Mouse (Mus musculus) erythroid progenitor cell, adult 5-6 weeks (primary cell): ENCODE data around the gene Jagn1. TPM values are rescaled to one million over a fixed set of nuclear protein-coding genes. Genes with fewer than 3 reads are reported as not detected.

Experiments
- total RNA-seq, 2 experiments: library from RNA; stranded (forward) in 1 of 2; stranded (reverse) in 1 of 2; fragments of 150-400 nt in 1 of 2; fragments of 186-747, 209-891 nt in 1 of 2; gene quantifications; 2 replicates each; pipeline versions ENCODE4 v1.2.3 to v1.2.4; 2015 to 2017; ENCODE audit warnings: low replicate concordance in 2 of 2

The Jagn1 gene
- total RNA-seq, 2 experiments from 2014 or later = 6.9 to 13.0 TPM

Other genes with a start within 250 kb of the Jagn1 start
- not detected in 2 replicates for gene Lhfpl4, start 247.2 kb upstream of the Jagn1 start, total RNA-seq (2015; ENCODE audit: low replicate concordance)
- 0.26 TPM in 1 of 2 replicates, not detected in the other for gene Lhfpl4, start 247.2 kb upstream of the Jagn1 start, total RNA-seq (2017; ENCODE audit: low replicate concordance)
- 25.6 and 28.9 TPM in 2 replicates for gene Mtmr14, start 204.7 kb upstream of the Jagn1 start, total RNA-seq (2015; ENCODE audit: low replicate concordance)
- 28.8 and 42.9 TPM in 2 replicates for gene Mtmr14, start 204.7 kb upstream of the Jagn1 start, total RNA-seq (2017; ENCODE audit: low replicate concordance)
- gene Cpne9, start 160.3 kb upstream of the Jagn1 start, total RNA-seq (2015; ENCODE audit: low replicate concordance) = 0.36 TPM in 1 of 2 replicates, not detected in the other
- gene Cpne9, start 160.3 kb upstream of the Jagn1 start, total RNA-seq (2017; ENCODE audit: low replicate concordance) = 0.64 TPM in 1 of 2 replicates, not detected in the other
- gene Brpf1, start 135.4 kb upstream of the Jagn1 start, total RNA-seq (2015; ENCODE audit: low replicate concordance) = 33.5 and 43.6 TPM in 2 replicates
- 30.7 and 41.5 TPM in 2 replicates for gene Brpf1, start 135.4 kb upstream of the Jagn1 start, total RNA-seq (2017; ENCODE audit: low replicate concordance)
- gene Ogg1, start 115.6 kb upstream of the Jagn1 start, total RNA-seq (2015; ENCODE audit: low replicate concordance) = 3.2 and 9.2 TPM in 2 replicates
- not detected in 2 replicates for gene Ogg1, start 115.6 kb upstream of the Jagn1 start, total RNA-seq (2017; ENCODE audit: low replicate concordance)
- gene Camk1, start 98.6 kb upstream of the Jagn1 start, total RNA-seq (2015; ENCODE audit: low replicate concordance) = 8.8 and 13.3 TPM in 2 replicates
- gene Camk1, start 98.6 kb upstream of the Jagn1 start, total RNA-seq (2017; ENCODE audit: low replicate concordance) = 3.1 and 8.5 TPM in 2 replicates
- 1.7 and 6.8 TPM in 2 replicates for gene Tada3, start 64.7 kb upstream of the Jagn1 start, total RNA-seq (2015; ENCODE audit: low replicate concordance)
- 9.9 and 10.9 TPM in 2 replicates for gene Tada3, start 64.7 kb upstream of the Jagn1 start, total RNA-seq (2017; ENCODE audit: low replicate concordance)
- 45.3 and 71.7 TPM in 2 replicates for gene Arpc4, start 64.5 kb upstream of the Jagn1 start, total RNA-seq (2015; ENCODE audit: low replicate concordance)
- gene Arpc4, start 64.5 kb upstream of the Jagn1 start, total RNA-seq (2017; ENCODE audit: low replicate concordance) = 33.7 and 71.5 TPM in 2 replicates
- gene Ttll3, start 53.3 kb upstream of the Jagn1 start, total RNA-seq (2015; ENCODE audit: low replicate concordance) = 0.72 TPM in 1 of 2 replicates, not detected in the other
- gene Ttll3, start 53.3 kb upstream of the Jagn1 start, total RNA-seq (2017; ENCODE audit: low replicate concordance) = 1.7 and 4.0 TPM in 2 replicates
- gene Rpusd3, start 23.2 kb upstream of the Jagn1 start, total RNA-seq (2015; ENCODE audit: low replicate concordance) = not detected in 2 replicates
- 1.4 and 2.1 TPM in 2 replicates for gene Rpusd3, start 23.2 kb upstream of the Jagn1 start, total RNA-seq (2017; ENCODE audit: low replicate concordance)
- not detected in 2 replicates for gene Cidec, start 6.8 kb upstream of the Jagn1 start, total RNA-seq (2015; ENCODE audit: low replicate concordance)
- gene Cidec, start 6.8 kb upstream of the Jagn1 start, total RNA-seq (2017; ENCODE audit: low replicate concordance) = not detected in 2 replicates
- not detected in 2 replicates for gene Il17re, start 15.9 kb downstream of the Jagn1 start, total RNA-seq (2015; ENCODE audit: low replicate concordance)
- gene Il17re, start 15.9 kb downstream of the Jagn1 start, total RNA-seq (2017; ENCODE audit: low replicate concordance) = not detected in 2 replicates
- gene Il17rc, start 28.9 kb downstream of the Jagn1 start, total RNA-seq (2015; ENCODE audit: low replicate concordance) = not detected in 2 replicates
- gene Il17rc, start 28.9 kb downstream of the Jagn1 start, total RNA-seq (2017; ENCODE audit: low replicate concordance) = not detected in 2 replicates
- not detected in 2 replicates for gene Creld1, start 40.7 kb downstream of the Jagn1 start, total RNA-seq (2015; ENCODE audit: low replicate concordance)
- gene Creld1, start 40.7 kb downstream of the Jagn1 start, total RNA-seq (2017; ENCODE audit: low replicate concordance) = not detected in 2 replicates
- gene Prrt3, start 59.4 kb downstream of the Jagn1 start, total RNA-seq (2015; ENCODE audit: low replicate concordance) = not detected in 2 replicates
- not detected in 2 replicates for gene Prrt3, start 59.4 kb downstream of the Jagn1 start, total RNA-seq (2017; ENCODE audit: low replicate concordance)
- gene Emc3, start 89.1 kb downstream of the Jagn1 start, total RNA-seq (2015; ENCODE audit: low replicate concordance) = 23.5 and 67.8 TPM in 2 replicates
- 15.2 and 28.4 TPM in 2 replicates for gene Emc3, start 89.1 kb downstream of the Jagn1 start, total RNA-seq (2017; ENCODE audit: low replicate concordance)
- 33.9 and 57.8 TPM in 2 replicates for gene Fancd2, start 89.1 kb downstream of the Jagn1 start, total RNA-seq (2015; ENCODE audit: low replicate concordance)
- 28.6 and 48.3 TPM in 2 replicates for gene Fancd2, start 89.1 kb downstream of the Jagn1 start, total RNA-seq (2017; ENCODE audit: low replicate concordance)
- gene Fancd2os, start 158.1 kb downstream of the Jagn1 start, total RNA-seq (2015; ENCODE audit: low replicate concordance) = not detected in 2 replicates
- not detected in 2 replicates for gene Fancd2os, start 158.1 kb downstream of the Jagn1 start, total RNA-seq (2017; ENCODE audit: low replicate concordance)
- 109 and 117 TPM in 2 replicates for gene Brk1, start 162.2 kb downstream of the Jagn1 start, total RNA-seq (2015; ENCODE audit: low replicate concordance)
- 41.2 and 42.5 TPM in 2 replicates for gene Brk1, start 162.2 kb downstream of the Jagn1 start, total RNA-seq (2017; ENCODE audit: low replicate concordance)
- gene Vhl, start 181.4 kb downstream of the Jagn1 start, total RNA-seq (2015; ENCODE audit: low replicate concordance) = 4.7 and 52.0 TPM in 2 replicates
- gene Vhl, start 181.4 kb downstream of the Jagn1 start, total RNA-seq (2017; ENCODE audit: low replicate concordance) = 3.6 and 4.2 TPM in 2 replicates
- 7.2 and 23.1 TPM in 2 replicates for gene Irak2, start 195.9 kb downstream of the Jagn1 start, total RNA-seq (2015; ENCODE audit: low replicate concordance)
- gene Irak2, start 195.9 kb downstream of the Jagn1 start, total RNA-seq (2017; ENCODE audit: low replicate concordance) = 34.8 and 64.6 TPM in 2 replicates